ENCODE assay signal across 22 mouse cellular contexts in the genomic region with DNA sequence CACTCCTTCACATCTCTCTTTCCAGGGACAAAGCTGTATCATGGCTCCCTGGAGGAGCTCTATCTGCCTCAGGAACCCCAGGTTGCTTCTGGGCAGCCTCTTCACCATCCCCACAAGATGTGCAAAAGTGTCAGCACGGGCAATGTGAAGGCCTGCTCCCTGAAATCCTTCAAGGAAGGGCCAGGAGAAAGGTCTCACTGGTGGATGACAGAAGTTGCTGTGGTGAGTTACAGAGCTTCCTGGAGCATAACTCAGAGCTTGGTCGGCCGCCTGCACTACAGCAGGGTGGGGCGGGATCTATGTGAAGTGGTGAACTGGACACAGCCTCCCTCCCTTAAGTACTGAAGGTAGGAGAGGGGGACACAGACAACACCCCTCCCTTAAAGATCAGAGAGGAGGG. TPM values are rescaled to one million over a fixed set of nuclear protein-coding genes. Genes with fewer than 3 reads are reported as not detected.
A peak's percentile ranks its signal among the peaks of the same experiment; 100 is the strongest.
DNase-seq lines count a peak whose midpoint lies in the region; ATAC-seq and TF ChIP-seq lines count a peak whose summit lies in the region.
"Had no signal": no experiment of that assay in that cellular context is flagged by ENCODE, and none has a peak within 500 bp of the region (broad histone marks: within the 10 kb centered on the region; RNA-seq: fewer than 3 reads in every experiment).

No protein-coding gene starts in this region.

- peak overlapping the region; percentile 45 for H3K4me3 ChIP-seq in thymus, adult 2 months (ENCODE audit: control insufficient read depth, insufficient read depth, low read length)
- H3K4me3 ChIP-seq in G1E (ENCODE audit: low read depth, low read length) = peak overlapping the region; percentile 72; the same call in 1 of the 2 replicates
- H3K4me3 ChIP-seq in macrophage (ENCODE audit: inconsistent target) = peak overlapping the region; percentile 79
- H3K4me3 ChIP-seq: heart, adult 2 months; heart, embryonic 15.5 days; midbrain, embryonic 10.5 days had no signal

- H3K36me3 ChIP-seq in thymus, adult 2 months (ENCODE audit: control insufficient read depth, insufficient read depth, low read length) = peaks cover 3% of the 10 kb centered on the region
- H3K36me3 ChIP-seq in G1E (replicated peaks) (peaks cover 33% of the 10 kb centered on the region), macrophage (ENCODE audit: inconsistent target) (peaks cover 16% of the 10 kb centered on the region; the same call in 1 of the 2 replicates)
- H3K36me3 ChIP-seq: heart, embryonic 15.5 days; midbrain, embryonic 10.5 days had no signal

- 56% methylated on average over 4 of the region's 4 CpGs for WGBS in thymus, adult 2 months
- 51% methylated on average over 4 of the region's 4 CpGs for WGBS in macrophage (ENCODE audit: missing documents)

- H3K79me2 ChIP-seq in macrophage (ENCODE audit: inconsistent target) = peaks cover 13% of the 10 kb centered on the region

- no peaks in the 10 kb centered on the region for H3K27me3 ChIP-seq in thymus, adult 2 months (ENCODE audit: control insufficient read depth, insufficient read depth, low read length)
- no peaks in the 10 kb centered on the region for H3K27me3 ChIP-seq in G1E (ENCODE audit: insufficient read depth, low read length)

- no peaks in the 10 kb centered on the region for H3K9me3 ChIP-seq in G1E (replicated peaks)
- H3K9me3 ChIP-seq: heart, embryonic 15.5 days; midbrain, embryonic 10.5 days had no signal

- peaks cover 65% of the 10 kb centered on the region for H3K4me1 ChIP-seq in thymus, adult 2 months (replicated peaks; ENCODE audit: control insufficient read depth, insufficient read depth, low read length)
- peaks cover 89% of the 10 kb centered on the region for H3K4me1 ChIP-seq in G1E (ENCODE audit: insufficient read depth, low read depth, low read length)

- peak overlapping the region; percentile 91 for H3K27ac ChIP-seq in thymus, adult 2 months (ENCODE audit: control insufficient read depth, insufficient read depth, low read length)
- peak overlapping the region; percentile 95 for H3K27ac ChIP-seq in macrophage
- H3K27ac ChIP-seq: heart, adult 2 months; heart, embryonic 15.5 days; kidney, postnatal 0 days; midbrain, embryonic 10.5 days had no signal

- no peak for ATAC-seq in G1E (ENCODE audit: extremely low read depth, insufficient number of reproducible peaks, low FRiP score, poor library complexity, severe bottlenecking)
- ATAC-seq: Patski had no signal

- TF ChIP-seq POLR2A in thymus, adult 2 months (IDR thresholded peaks at IDR 0.05; ENCODE audit: control insufficient read depth, extremely low read depth, insufficient read depth, low read length, poor library complexity) = no peak

- TF ChIP-seq CTCF in thymus, adult 2 months (IDR thresholded peaks at IDR 0.05; ENCODE audit: borderline replicate concordance, control insufficient read depth, extremely low read depth, insufficient read depth, low read length, poor library complexity) = no peak
- TF ChIP-seq CTCF in G1E (IDR thresholded peaks at IDR 0.05; ENCODE audit: low read depth, low read length) = no peak

- peak; percentile 36 for DNase-seq in thymus, adult 2 months
- no peak for DNase-seq in thymus, postnatal 10 days (ENCODE audit: low spot score in 2 of 2)
- no peak for DNase-seq in G1E (ENCODE audit: low spot score)
- peak; percentile 57 for DNase-seq in induced T-regulatory cell, adult 2 months (ENCODE audit: low read depth)
- DNase-seq in embryo, embryonic 9.5 days (ENCODE audit: extremely low spot score) = no peak
- no peak for DNase-seq in layer of hippocampus, postnatal 10 days (ENCODE audit: low spot score in 2 of 2)
- no peak for DNase-seq in kidney, postnatal 4 days
- DNase-seq: adrenal gland, postnatal 36 days; cerebellum, adult 9-11 months; gastrocnemius, postnatal 10 days; heart, adult 2 months; layer of hippocampus, adult 9-11 months; lung, postnatal 14 days; right cerebral cortex, postnatal 25 days had no signal

RNA-seq across cellular contexts. Expression of gene Arhgap9, which starts 0.9 kb away (rescaled TPM):
- 105 and 111 TPM in 2 replicates for polyA plus RNA-seq in thymus, adult 2 months (2012; rRNA removed)
- 43.3 and 43.7 TPM in 2 replicates for total RNA-seq in G1E (2014; fragmentation: Nextera tagmentation)
- total RNA-seq in G1E (2017) = 89.2 and 100 TPM in 2 replicates
- 54.8 and 59.5 TPM in 2 replicates for polyA plus RNA-seq in G1E (2012)
- total RNA-seq in macrophage (2018; cell fraction: chromatin; rRNA removed) = 100 to 1,000 TPM in 9 of 26 experiments, 10 to 100 TPM in 16, 1 to 10 TPM in 1; 7.6 to 191 (median 75.7) TPM
- 100 to 1,000 TPM in 9 of 26 experiments, 10 to 100 TPM in 17; 57.0 to 121 (median 82.1) TPM for total RNA-seq in macrophage (2018; cell fraction: cytosol; rRNA removed)
- 100 to 1,000 TPM in 4 of 26 experiments, 10 to 100 TPM in 22; 18.8 to 137 (median 66.9) TPM for total RNA-seq in macrophage (2018; cell fraction: nucleus; rRNA removed)
- polyA plus RNA-seq in macrophage (2018) = 48.5 to 115 TPM (median 70.4 TPM) in 3 replicates
- total RNA-seq in layer of hippocampus, postnatal 10 days (2021) = 1 to 10 TPM; 1.1 to 1.2 TPM
- polyA plus RNA-seq: Patski had no signal

RNA-seq across cellular contexts. Expression of gene Mars, which starts 11.1 kb away (rescaled TPM):
- polyA plus RNA-seq in thymus, adult 2 months (2012; rRNA removed) = 65.8 and 77.2 TPM in 2 replicates
- total RNA-seq in G1E (2014; fragmentation: Nextera tagmentation) = 97.3 and 102 TPM in 2 replicates
- 109 and 144 TPM in 2 replicates for total RNA-seq in G1E (2017)
- 104 and 108 TPM in 2 replicates for polyA plus RNA-seq in G1E (2012)
- total RNA-seq in macrophage (2018; cell fraction: chromatin; rRNA removed) = 10 to 100 TPM in 24 of 26 experiments, 1 to 10 TPM in 2; 6.5 to 62.2 (median 30.8) TPM
- total RNA-seq in macrophage (2018; cell fraction: cytosol; rRNA removed) = 10 to 100 TPM; 11.1 to 29.3 (median 22.8) TPM
- total RNA-seq in macrophage (2018; cell fraction: nucleus; rRNA removed) = 10 to 100 TPM in 23 of 26 experiments, 1 to 10 TPM in 3; 7.3 to 42.5 (median 27.1) TPM
- 19.9 to 28.8 TPM (median 20.2 TPM) in 3 replicates for polyA plus RNA-seq in macrophage (2018)
- 10 to 100 TPM; 53.9 to 57.7 TPM for total RNA-seq in layer of hippocampus, postnatal 10 days (2021)

RNA-seq across cellular contexts. Expression of gene Gli1, which starts 19.1 kb away (rescaled TPM):
- 0.61 and 0.77 TPM in 2 replicates for polyA plus RNA-seq in thymus, adult 2 months (2012; rRNA removed)
- total RNA-seq in G1E (2014; fragmentation: Nextera tagmentation) = 0.23 and 0.24 TPM in 2 replicates
- 0.11 TPM in 1 of 2 replicates, not detected in the other for total RNA-seq in G1E (2017)
- polyA plus RNA-seq in G1E (2012) = 0.15 and 0.18 TPM in 2 replicates
- not detected for total RNA-seq in macrophage (2018; cell fraction: chromatin; rRNA removed)
- total RNA-seq in macrophage (2018; cell fraction: cytosol; rRNA removed) = not detected
- under 1 TPM in 1 of 26 experiments, not detected in 25; 0.55 TPM for total RNA-seq in macrophage (2018; cell fraction: nucleus; rRNA removed)
- polyA plus RNA-seq in macrophage (2018) = not detected in 3 replicates
- 1 to 10 TPM; 1.7 to 3.1 TPM for total RNA-seq in layer of hippocampus, postnatal 10 days (2021)

RNA-seq across cellular contexts. Expression of gene Inhbe, which starts 31.5 kb away (rescaled TPM):
- polyA plus RNA-seq in thymus, adult 2 months (2012; rRNA removed) = 0.04 TPM in 1 of 2 replicates, not detected in the other
- total RNA-seq in G1E (2014; fragmentation: Nextera tagmentation) (not detected in 2 replicates), G1E (2017) (0.06 and 0.11 TPM in 2 replicates)
- polyA plus RNA-seq in G1E (2012) (0.01 TPM in 2 replicates), macrophage (2018) (not detected in 3 replicates)
- not detected for total RNA-seq in macrophage (2018; cell fraction: chromatin; rRNA removed)
- not detected for total RNA-seq in macrophage (2018; cell fraction: cytosol; rRNA removed)
- under 1 TPM in 1 of 26 experiments, not detected in 25; 0.17 TPM for total RNA-seq in macrophage (2018; cell fraction: nucleus; rRNA removed)
- not detected for total RNA-seq in layer of hippocampus, postnatal 10 days (2021)
- total RNA-seq: adrenal gland, postnatal 36 days; gastrocnemius, postnatal 10 days; heart, adult 2 months had no signal
- polyA plus RNA-seq: embryonic facial prominence, embryonic 14.5 days; heart, adult 2 months; intestine, embryonic 14.5 days; kidney, postnatal 0 days; limb, embryonic 14.5 days had no signal

RNA-seq across cellular contexts. Expression of gene Mbd6, which starts 33.9 kb away (rescaled TPM):
- polyA plus RNA-seq in thymus, adult 2 months (2012; rRNA removed) = 124 and 151 TPM in 2 replicates
- total RNA-seq in G1E (2014; fragmentation: Nextera tagmentation) = 107 and 121 TPM in 2 replicates
- total RNA-seq in G1E (2017) = 4.1 and 6.6 TPM in 2 replicates
- 239 and 302 TPM in 2 replicates for polyA plus RNA-seq in G1E (2012)
- total RNA-seq in macrophage (2018; cell fraction: chromatin; rRNA removed) = 100 to 1,000 TPM in 25 of 26 experiments, 10 to 100 TPM in 1; 84.5 to 264 (median 195) TPM
- total RNA-seq in macrophage (2018; cell fraction: cytosol; rRNA removed) = 10 to 100 TPM; 24.6 to 53.2 (median 34.6) TPM
- total RNA-seq in macrophage (2018; cell fraction: nucleus; rRNA removed) = 100 to 1,000 TPM in 24 of 26 experiments, 10 to 100 TPM in 2; 88.1 to 233 (median 149) TPM
- 13.5 to 25.4 TPM (median 19.5 TPM) in 3 replicates for polyA plus RNA-seq in macrophage (2018)
- total RNA-seq in layer of hippocampus, postnatal 10 days (2021) = 10 to 100 TPM; 44.8 to 58.7 TPM

Comparison
In these comparisons a context has a peak if more than half of its experiments do, and no peak if none do; other contexts are left out.
1. DNase-seq: peak in thymus, adult 2 months (single experiment) and induced T-regulatory cell, adult 2 months (single experiment); none in thymus, postnatal 10 days (0 of 2), G1E (single experiment), embryo, embryonic 9.5 days (single experiment), layer of hippocampus, postnatal 10 days (0 of 2) and kidney, postnatal 4 days (0 of 2).
2. Peak in every context shown above with its lines, with median percentiles within 50 percentile points of each other: H3K4me3 ChIP-seq.